Mouse (Mus musculus): ENCODE results near the gene Ackr2. TPM values are rescaled to one million over a fixed set of nuclear protein-coding genes. Genes with fewer than 3 reads are reported as not detected.
A peak's percentile ranks its signal among the peaks of the same experiment; 100 is the strongest.

Gene Ackr2
- total and polyA plus RNA-seq, 3 experiments = not detected

GRCm38 (mm10) chr9:121937451-121937864 lies 39.3 kb downstream of the Ackr2 start:
- Histone ChIP-seq H3K9me3 (replicated peaks; ENCODE audit: insufficient read depth, low read length) (no peaks in the 10 kb centered on the region), H3K9ac (ENCODE audit: control insufficient read depth, low read depth, low read length, poor library complexity, severe bottlenecking) (peak overlapping the region; percentile 59), H3K79me2 (ENCODE audit: control insufficient read depth, insufficient read depth, low read length, poor library complexity) (peaks cover 3% of the 10 kb centered on the region), H3K27me3 (ENCODE audit: control insufficient read depth in 1 of 2, insufficient read depth in 2 of 2, low read length in 2 of 2) (no peaks in the 10 kb centered on the region), H3K4me1 (ENCODE audit: control insufficient read depth in 1 of 2, insufficient read depth in 2 of 2, low read length in 2 of 2) (peaks cover 0 to 3% of the 10 kb centered on the region in 2 experiments; a peak in 2 of 4 replicates), H3K27ac (ENCODE audit: control insufficient read depth, low read depth, low read length) (peak overlapping the region; percentile 43; the same call in 1 of the 2 replicates), H3K4me3 (ENCODE audit: control insufficient read depth in 1 of 2, insufficient read depth in 1 of 2, low read depth in 2 of 2, low read length in 2 of 2) (peak overlapping the region; percentile 30 to 92; a peak in 3 of 4 replicates), H3K36me3 (ENCODE audit: control insufficient read depth in 1 of 2, insufficient read depth in 2 of 2, low read length in 2 of 2) (peaks cover 0 to 4% of the 10 kb centered on the region in 2 experiments; a peak in 2 of 4 replicates)
- no peak for TF ChIP-seq USF1 (IDR thresholded peaks at IDR 0.05; ENCODE audit: low read depth, low read length)
- DNase-seq (ENCODE audit: low read depth, low spot score) = no peak

- DNase-seq (ENCODE audit: low read depth, low spot score) = peak; percentile 88
- peak overlapping the region; percentile 91 for H3K9ac ChIP-seq (ENCODE audit: control insufficient read depth, low read depth, low read length, poor library complexity, severe bottlenecking)
- no peaks in the 10 kb centered on the region for H3K9me3 ChIP-seq (replicated peaks; ENCODE audit: insufficient read depth, low read length)
- peaks cover 0 to 3% of the 10 kb centered on the region in 2 experiments; a peak in 2 of 4 replicates for H3K4me1 ChIP-seq (ENCODE audit: control insufficient read depth in 1 of 2, insufficient read depth in 2 of 2, low read length in 2 of 2)
- H3K79me2 ChIP-seq (ENCODE audit: control insufficient read depth, insufficient read depth, low read length, poor library complexity) = peaks cover 3% of the 10 kb centered on the region
- H3K36me3 ChIP-seq (ENCODE audit: control insufficient read depth in 1 of 2, insufficient read depth in 2 of 2, low read length in 2 of 2) = peaks cover 0 to 4% of the 10 kb centered on the region in 2 experiments; a peak in 2 of 4 replicates
- peak overlapping the region; percentile 67 to 92 for H3K4me3 ChIP-seq (ENCODE audit: control insufficient read depth in 1 of 2, insufficient read depth in 1 of 2, low read depth in 2 of 2, low read length in 2 of 2)
- no peaks in the 10 kb centered on the region for H3K27me3 ChIP-seq (ENCODE audit: control insufficient read depth in 1 of 2, insufficient read depth in 2 of 2, low read length in 2 of 2)
- H3K27ac ChIP-seq (ENCODE audit: control insufficient read depth, low read depth, low read length) = peak overlapping the region; percentile 66
- TF ChIP-seq POLR2AphosphoS5 (IDR thresholded peaks at IDR 0.05; ENCODE audit: borderline replicate concordance, low read depth, low read length) (no peak), E2F4 (IDR thresholded peaks at IDR 0.05; ENCODE audit: borderline replicate concordance, low read depth, low read length) (no peak), POLR2AphosphoS2 (IDR thresholded peaks at IDR 0.05; ENCODE audit: low read length) (peak; percentile 64; the same call in 1 of the 2 replicates), ETS1 (IDR thresholded peaks at IDR 0.05; ENCODE audit: low read depth, low read length) (0 out of 2 replicates have a peak, but pooled peaks have one; percentile 27), SMC3 (IDR thresholded peaks at IDR 0.05; ENCODE audit: low read depth, low read length) (no peak), GATA1 (IDR thresholded peaks at IDR 0.05; ENCODE audit: low read depth, low read length) (peak; percentile 72), HCFC1 (IDR thresholded peaks at IDR 0.05; ENCODE audit: low read depth, low read length) (peak; percentile 81), BHLHE40 (IDR thresholded peaks at IDR 0.05; ENCODE audit: borderline replicate concordance, low read depth, low read length) (no peak), MAX (IDR thresholded peaks at IDR 0.05; ENCODE audit: low read length) (peak; percentile 56), TAL1 (IDR thresholded peaks at IDR 0.05; ENCODE audit: low read length) (no peak), TCF12 (IDR thresholded peaks at IDR 0.05; ENCODE audit: low read depth, low read length) (peak; percentile 64; the same call in 1 of the 2 replicates), USF1 (IDR thresholded peaks at IDR 0.05; ENCODE audit: low read depth, low read length) (no peak), SIN3A (IDR thresholded peaks at IDR 0.05; ENCODE audit: low read length) (peak; percentile 79), CTCF (IDR thresholded peaks at IDR 0.05 in 2 of 3, conservative IDR thresholded peaks at IDR 0.05 in 1 of 3; ENCODE audit: control insufficient read depth in 1 of 3, insufficient read depth in 1 of 3, low read depth in 2 of 3, low read length in 3 of 3, poor library complexity in 1 of 3, severe bottlenecking in 1 of 3) (no peak), ZKSCAN1 (IDR thresholded peaks at IDR 0.05; ENCODE audit: low read depth, low read length) (no peak), KAT2A (conservative IDR thresholded peaks at IDR 0.05; ENCODE audit: low read depth, low read length) (0 out of 2 replicates have a peak, but pooled peaks have one; percentile 30), GABPA (IDR thresholded peaks at IDR 0.05; ENCODE audit: low read depth, low read length) (no peak), NELFE (IDR thresholded peaks at IDR 0.05; ENCODE audit: low read depth, low read length) (peak; percentile 89), MAFK (IDR thresholded peaks at IDR 0.05; ENCODE audit: borderline replicate concordance, low read depth, low read length) (no peak), EP300 (IDR thresholded peaks at IDR 0.05; ENCODE audit: low read depth in 1 of 2, low read length in 2 of 2) (0 out of 4 replicates have a peak, but pooled peaks of 1 of the 2 experiments have one; percentile 18), ELF1 (IDR thresholded peaks at IDR 0.05; ENCODE audit: low read depth, low read length) (peak; percentile 10; the same call in 1 of the 2 replicates), ZMIZ1 (IDR thresholded peaks at IDR 0.05; ENCODE audit: low read depth, low read length) (peak; percentile 80; the same call in 1 of the 2 replicates), MYC (IDR thresholded peaks at IDR 0.05; ENCODE audit: low read depth, low read length) (peak; percentile 67; the same call in 1 of the 2 replicates), MXI1 (IDR thresholded peaks at IDR 0.05; ENCODE audit: low read depth, low read length) (peak; percentile 71), POLR2A (IDR thresholded peaks at IDR 0.05; ENCODE audit: control insufficient read depth in 1 of 2, insufficient read depth in 1 of 2, low read depth in 1 of 2, low read length in 2 of 2, poor library complexity in 1 of 2) (peak; percentile 84 to 96), NRF1 (IDR thresholded peaks at IDR 0.05; ENCODE audit: insufficient read depth, low read depth, low read length, poor library complexity, severe bottlenecking) (no peak), USF2 (IDR thresholded peaks at IDR 0.05; ENCODE audit: borderline replicate concordance in 1 of 2, insufficient read depth in 1 of 2, low read depth in 1 of 2, low read length in 2 of 2) (no peak), MAZ (IDR thresholded peaks at IDR 0.05; ENCODE audit: low read depth, low read length) (no peak), ZNF384 (IDR thresholded peaks at IDR 0.05; ENCODE audit: low read depth, low read length) (no peak), MEF2A (IDR thresholded peaks at IDR 0.05; ENCODE audit: extremely low read depth, insufficient replicate concordance, low read depth, low read length, poor library complexity, severe bottlenecking) (no peak)
Measured at GRCm38 (mm10) chr9:121937944-121938355, 39.8 kb downstream of the Ackr2 start.

All from MEL (cell line).